Mouse (Mus musculus) testis, postnatal 10 days (tissue): ENCODE data around the gene Rnf220.

Source experiments
- DNase-seq: peaks from one replicate; pipeline ENCODE4 v3.0.0; 2021; ENCODE audit warnings: low spot score

The Rnf220 gene

DNA sequence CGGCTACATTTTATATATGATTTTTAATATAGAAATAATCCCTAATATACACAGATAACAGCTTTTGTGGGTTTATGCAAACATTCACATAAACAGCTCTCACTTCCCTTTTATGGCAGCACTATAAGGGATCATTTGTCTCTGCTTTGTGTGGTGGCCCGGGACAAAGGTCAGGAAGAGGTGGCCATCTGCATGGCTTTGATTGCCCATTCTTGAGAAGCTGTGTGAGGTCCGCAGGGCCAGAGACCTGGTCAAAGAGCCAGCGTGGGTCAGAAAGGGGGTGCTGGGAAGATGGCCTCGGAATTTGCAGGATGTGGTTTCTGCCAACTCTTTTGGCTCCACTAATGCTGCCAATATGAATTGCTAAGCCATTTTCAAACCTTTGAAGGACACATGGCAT, 273.9 kb downstream of the Rnf220 start:
- no peak for DNase-seq

- DNase-seq = no peak
Observed at GRCm38 (mm10) chr4:117221836-117222235, 275.0 kb downstream of the Rnf220 start.
